Mouse (Mus musculus) heart, embryonic 16.5 days (tissue): Measurements from ENCODE around the gene Kif1b. TPM values are rescaled to one million over a fixed set of nuclear protein-coding genes. Genes with fewer than 3 reads are reported as not detected.
A peak's percentile ranks its signal among the peaks of the same experiment; 100 is the strongest.

Experiments
- ATAC-seq: fragments of 200-750 bp; cut with Nextera tagmentation; replicated peaks from 2 replicates; pipeline ENCODE4 v1.8.0; 2017; ENCODE audit warnings: moderate number of reproducible peaks; ENCODE audit not compliant: insufficient read depth, low FRiP score; ENCODE audit errors: extremely low read depth
- H3K27ac ChIP-seq: fragments of 300-500 bp; sonication (generic); 2 replicates; pipeline ENCODE4 v1.5.1; 2014; ENCODE audit warnings: mild to moderate bottlenecking, low read length, control low read depth, moderate library complexity
- H3K27me3 ChIP-seq: fragments of 300-500 bp; sonication (generic); 2 replicates; pipeline ENCODE4 v1.6.1; 2014; ENCODE audit warnings: low read length, mixed read lengths; ENCODE audit not compliant: control insufficient read depth, insufficient read depth
- H3K36me3 ChIP-seq: fragments of 300-500 bp; sonication (generic); 2 replicates; pipeline ENCODE4 v1.6.1; 2014; ENCODE audit not compliant: control insufficient read depth, insufficient read depth
- H3K4me1 ChIP-seq: fragments of 300-500 bp; sonication (generic); 2 replicates; pipeline ENCODE4 v1.6.1; 2014; ENCODE audit warnings: low read length, mixed read lengths; ENCODE audit not compliant: control insufficient read depth, insufficient read depth
- H3K4me2 ChIP-seq: fragments of 300-500 bp; sonication (generic); 2 replicates; pipeline ENCODE4 v1.6.1; 2014; ENCODE audit warnings: low read depth, mild to moderate bottlenecking, control low read depth, low read length
- H3K4me3 ChIP-seq: fragments of 300-500 bp; sonication (generic); 2 replicates; pipeline ENCODE4 v1.5.1; 2014; ENCODE audit warnings: mild to moderate bottlenecking, control low read depth, low read length
- H3K9ac ChIP-seq: fragments of 300-500 bp; sonication (generic); 2 replicates; pipeline ENCODE4 v1.6.1; 2014; ENCODE audit warnings: low read length, control low read depth
- H3K9me3 ChIP-seq: fragments of 300-500 bp; sonication (generic); replicated peaks from 2 replicates; pipeline ENCODE4 v1.6.1; 2016; ENCODE audit warnings: low read length; ENCODE audit not compliant: control insufficient read depth
- WGBS: fragments of 180-500 bp; shearing (Covaris S2); extraction: QIAGEN DNeasy Blood & Tissue Kit; methylation state at CpG from one replicate; pipeline ENCODE4 v1.1.7; 2014; 5-methylcytosine and 5-hydroxymethylcytosine counted together
- polyA plus RNA-seq: library from polyadenylated mRNA; unstranded; fragments of >200 nt; fragmentation: Nextera tagmentation; extraction: Ambion mirVana; gene quantifications from 2 replicates; pipeline ENCODE4 v1.2.1, GENCODE M21; 2015

Kif1b gene
- polyA plus RNA-seq, 1 experiment from 2014 or later = 39.8 TPM

DNA sequence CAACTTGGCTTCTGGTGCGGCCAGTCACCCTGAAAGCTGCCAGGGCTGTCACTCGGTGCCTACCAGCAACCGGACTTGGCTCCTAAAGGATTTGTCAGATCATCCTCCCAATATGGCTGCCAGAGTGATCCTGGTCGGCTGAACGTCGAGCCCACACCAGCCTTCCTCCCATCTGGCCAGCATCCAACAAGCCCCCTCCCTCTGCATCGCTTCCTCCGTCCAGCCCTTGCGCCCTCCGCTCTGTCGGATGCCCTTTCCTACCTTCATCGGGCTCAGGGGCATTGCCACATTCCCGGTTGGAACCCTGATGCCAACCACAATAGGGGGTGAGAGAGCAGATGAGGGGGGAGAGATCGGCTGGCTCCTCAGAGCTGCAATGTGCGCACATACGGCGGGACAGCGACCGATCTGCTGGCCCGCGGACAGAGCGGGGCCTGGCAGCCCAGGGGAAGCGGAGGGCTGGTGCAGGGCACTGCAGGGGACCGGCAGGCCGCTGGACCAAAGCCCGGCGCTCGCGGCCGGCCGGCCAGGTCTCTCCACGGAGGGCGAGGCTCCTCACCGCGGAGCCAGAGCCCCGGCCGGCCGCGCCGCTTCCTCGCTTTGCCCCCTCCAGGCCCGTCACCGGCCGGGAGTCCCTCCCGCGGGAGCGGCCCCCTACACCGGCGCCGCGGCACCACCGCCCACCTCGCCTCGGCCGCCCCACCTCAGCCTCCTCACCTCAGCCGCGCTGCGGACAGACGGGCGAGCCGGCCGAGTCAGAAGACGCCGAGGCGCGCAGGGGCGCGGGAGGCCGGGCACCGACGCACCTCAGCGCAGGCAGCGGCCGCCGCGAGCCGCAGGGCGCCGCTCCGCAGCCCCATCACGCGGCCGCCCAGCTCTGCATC is 539 bp downstream of the Kif1b start:
- Histone ChIP-seq H3K4me3 (peak overlapping the region; percentile 92), H3K27me3 (no peaks in the 10 kb centered on the region), H3K9ac (peak overlapping the region; percentile 97), H3K36me3 (no peaks in the 10 kb centered on the region), H3K4me2 (peak overlapping the region; percentile 83), H3K9me3 (no peaks in the 10 kb centered on the region), H3K4me1 (peaks cover 27% of the 10 kb centered on the region), H3K27ac (peak overlapping the region; percentile 96)
- WGBS = under 1% methylated on average over 83 of the region's 83 CpGs
- ATAC-seq = peak; percentile 47

DNA sequence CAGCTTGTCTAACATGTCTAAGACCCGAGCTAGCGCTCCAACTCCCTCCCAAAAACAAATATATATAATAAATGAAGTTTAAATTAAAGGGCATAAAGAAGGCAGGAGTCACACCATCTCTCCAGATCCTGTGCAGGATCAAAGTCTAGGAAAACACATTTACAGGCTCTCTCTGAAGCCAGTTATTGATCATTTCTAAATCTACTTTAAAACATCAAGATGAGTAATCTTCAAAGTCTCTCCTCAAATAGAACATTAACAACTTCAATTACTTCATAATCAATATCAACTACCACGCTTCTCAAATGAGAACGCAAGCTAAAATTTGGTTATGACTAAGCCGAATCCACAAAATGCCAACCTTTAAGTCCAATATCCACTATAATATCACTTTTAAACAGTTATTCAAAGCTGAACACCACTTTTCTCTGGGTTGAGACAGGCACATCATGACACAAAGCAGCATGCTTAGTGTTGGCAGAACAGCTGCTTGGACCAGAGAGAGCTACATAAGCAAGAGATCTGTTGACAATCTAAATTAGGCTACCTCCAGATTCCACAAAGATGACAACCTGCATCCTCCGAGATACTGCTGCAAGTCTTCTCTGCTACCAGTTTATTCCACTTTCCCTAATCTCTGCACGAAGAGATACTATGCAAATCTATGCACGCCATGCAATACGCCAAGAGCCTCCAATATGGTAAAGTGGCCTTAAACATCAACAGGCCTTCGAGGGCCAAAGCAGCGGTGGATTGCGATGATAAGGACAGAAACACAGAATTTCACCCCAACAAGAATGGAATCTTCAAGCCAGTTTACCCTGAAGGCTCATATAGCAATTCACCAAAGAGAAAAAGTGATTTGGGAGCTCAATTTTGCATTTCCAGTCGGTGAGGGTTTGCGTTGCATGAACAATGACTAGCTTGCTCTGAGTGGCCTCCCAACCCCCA is 1.5 kb downstream of the Kif1b start:
- H3K27me3 ChIP-seq = no peaks in the 10 kb centered on the region
- H3K36me3 ChIP-seq = no peaks in the 10 kb centered on the region
- H3K4me3 ChIP-seq = peak overlapping the region; percentile 92
- peak overlapping the region; percentile 96 for H3K27ac ChIP-seq
- peak overlapping the region; percentile 97 for H3K9ac ChIP-seq
- 32% methylated on average over 14 of the region's 14 CpGs for WGBS
- H3K9me3 ChIP-seq = no peaks in the 10 kb centered on the region
- peak overlapping the region; percentile 83 for H3K4me2 ChIP-seq
- ATAC-seq = no peak
- peaks cover 35% of the 10 kb centered on the region for H3K4me1 ChIP-seq

DNA sequence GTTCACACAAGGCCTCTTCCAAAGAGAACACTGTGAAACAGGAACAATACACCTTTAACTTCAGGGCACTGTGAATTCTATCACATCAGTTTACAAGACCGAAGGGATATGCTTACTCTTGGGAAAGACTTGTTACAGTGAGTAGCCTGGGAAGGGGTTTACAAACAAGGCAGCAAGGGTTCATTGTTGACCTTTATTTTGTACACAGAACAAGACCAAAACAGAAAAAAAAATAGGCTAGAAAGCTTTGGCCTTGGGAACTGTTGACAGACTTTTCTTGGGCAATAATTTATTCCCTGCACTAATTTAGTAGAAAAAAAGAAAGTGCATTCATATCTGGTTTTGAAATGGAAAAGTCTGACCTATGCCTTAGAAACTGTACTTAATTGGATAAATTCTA is 3.0 kb downstream of the Kif1b start:
- Histone ChIP-seq H3K27me3 (no peaks in the 10 kb centered on the region), H3K9me3 (no peaks in the 10 kb centered on the region), H3K27ac (no peak overlapping the region), H3K4me3 (no peak overlapping the region), H3K4me2 (no peak overlapping the region), H3K4me1 (peaks cover 40% of the 10 kb centered on the region), H3K36me3 (no peaks in the 10 kb centered on the region), H3K9ac (no peak overlapping the region)
- WGBS = 65% methylated on average over 1 of the region's 1 CpGs
- ATAC-seq = no peak

DNA sequence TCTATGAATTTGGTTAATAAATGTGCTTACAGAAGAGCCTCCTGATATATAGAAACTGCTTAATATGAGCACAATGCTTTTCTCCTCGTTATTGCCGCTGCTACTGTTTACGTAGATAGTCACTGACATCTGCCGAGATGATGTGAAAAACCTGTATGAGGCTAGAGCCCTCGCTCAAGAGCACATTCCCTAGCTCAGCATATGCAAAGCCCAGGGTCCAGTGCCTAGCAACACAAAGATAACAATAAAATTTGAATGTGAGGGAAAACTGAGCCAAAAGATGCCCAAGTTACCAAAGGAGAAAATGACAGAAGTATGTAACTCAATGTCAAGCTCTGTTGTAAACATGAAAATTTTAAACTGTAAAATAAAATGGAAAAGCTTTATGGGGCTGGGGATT is 4.0 kb downstream of the Kif1b start:
- no peaks in the 10 kb centered on the region for H3K27me3 ChIP-seq
- no peaks in the 10 kb centered on the region for H3K36me3 ChIP-seq
- ATAC-seq = no peak
- peaks cover 40% of the 10 kb centered on the region for H3K4me1 ChIP-seq
- 37% methylated on average over 5 of the region's 5 CpGs for WGBS
- no peak overlapping the region for H3K27ac ChIP-seq
- no peak overlapping the region for H3K9ac ChIP-seq
- no peak overlapping the region for H3K4me3 ChIP-seq
- peak overlapping the region; percentile 22 for H3K4me2 ChIP-seq
- no peaks in the 10 kb centered on the region for H3K9me3 ChIP-seq

DNA sequence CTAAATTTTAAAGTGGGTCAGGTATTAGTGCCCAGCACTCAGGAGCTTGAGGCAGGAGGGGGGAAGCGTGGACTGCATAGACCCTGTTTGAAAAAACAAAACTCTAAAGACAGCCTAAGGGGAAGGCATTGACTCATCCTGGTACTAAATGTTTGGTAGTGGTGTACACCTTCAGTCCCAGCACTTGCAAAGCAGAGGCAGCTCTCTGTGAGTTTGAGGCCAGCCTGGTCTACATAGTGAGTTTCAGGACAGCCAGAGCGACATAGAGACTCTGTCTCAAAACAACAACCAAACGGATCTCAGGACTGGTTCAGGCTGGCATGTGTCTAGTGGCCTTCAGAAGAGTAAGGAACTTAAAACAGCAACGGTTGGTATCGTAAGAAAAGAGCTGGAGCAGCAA is 4.7 kb downstream of the Kif1b start:
- peaks cover 40% of the 10 kb centered on the region for H3K4me1 ChIP-seq
- no peak overlapping the region for H3K27ac ChIP-seq
- H3K36me3 ChIP-seq = no peaks in the 10 kb centered on the region
- 72% methylated on average over 5 of the region's 5 CpGs for WGBS
- no peaks in the 10 kb centered on the region for H3K9me3 ChIP-seq
- H3K4me2 ChIP-seq = no peak overlapping the region; the same call in 1 of the 2 replicates
- H3K4me3 ChIP-seq = no peak overlapping the region
- no peak overlapping the region for H3K9ac ChIP-seq
- no peaks in the 10 kb centered on the region for H3K27me3 ChIP-seq
- no peak for ATAC-seq

DNA sequence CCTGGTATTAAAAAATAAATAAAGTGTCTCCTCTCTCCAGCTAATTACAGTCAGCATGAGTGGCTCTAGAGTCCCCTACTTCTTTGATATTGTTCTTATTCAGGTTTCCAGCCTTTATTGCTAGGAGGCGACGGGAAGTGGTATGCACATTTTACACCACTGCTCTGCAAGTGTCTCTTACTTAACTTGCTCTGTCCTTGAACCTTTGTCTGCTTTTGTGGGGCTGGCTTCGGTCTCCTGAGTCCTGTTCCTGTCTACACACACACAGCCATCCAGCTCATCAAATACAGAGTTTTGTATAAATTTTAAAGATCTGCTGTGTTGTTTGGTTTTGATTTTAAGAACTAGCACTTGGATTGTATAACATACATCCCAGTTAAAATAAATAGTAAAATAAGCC is 5.4 kb downstream of the Kif1b start:
- H3K27ac ChIP-seq = no peak overlapping the region
- no peaks in the 10 kb centered on the region for H3K27me3 ChIP-seq
- H3K4me2 ChIP-seq = no peak overlapping the region
- no peak for ATAC-seq
- 56% methylated on average over 3 of the region's 3 CpGs for WGBS
- peaks cover 40% of the 10 kb centered on the region for H3K4me1 ChIP-seq
- H3K4me3 ChIP-seq = no peak overlapping the region
- no peaks in the 10 kb centered on the region for H3K36me3 ChIP-seq
- H3K9me3 ChIP-seq = no peaks in the 10 kb centered on the region
- no peak overlapping the region for H3K9ac ChIP-seq

DNA sequence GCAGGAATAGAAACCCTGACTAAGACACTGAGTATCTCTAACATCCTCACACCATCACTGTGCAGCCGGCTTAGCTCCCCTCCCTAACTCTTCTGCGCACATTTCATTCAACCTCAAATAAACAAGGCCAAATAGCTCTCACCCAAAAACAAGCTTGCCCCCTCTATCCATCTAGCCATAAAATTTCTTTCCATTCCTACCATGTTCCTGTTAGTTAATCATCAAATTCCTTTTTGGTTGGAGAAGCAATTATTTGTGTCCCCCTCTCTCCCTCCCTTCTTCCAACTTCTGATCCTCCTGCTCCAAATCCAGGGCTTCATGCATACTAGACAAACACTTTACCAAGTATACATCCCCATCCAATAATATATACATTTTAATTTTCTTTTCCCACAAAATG is 11.0 kb downstream of the Kif1b start:
- Histone ChIP-seq H3K4me3 (no peak overlapping the region), H3K4me2 (no peak overlapping the region), H3K9me3 (no peaks in the 10 kb centered on the region), H3K27ac (no peak overlapping the region), H3K9ac (no peak overlapping the region), H3K36me3 (no peaks in the 10 kb centered on the region), H3K27me3 (no peaks in the 10 kb centered on the region), H3K4me1 (peaks cover 28% of the 10 kb centered on the region)
- WGBS = 85% methylated on average over 2 of the region's 2 CpGs
- ATAC-seq = no peak

DNA sequence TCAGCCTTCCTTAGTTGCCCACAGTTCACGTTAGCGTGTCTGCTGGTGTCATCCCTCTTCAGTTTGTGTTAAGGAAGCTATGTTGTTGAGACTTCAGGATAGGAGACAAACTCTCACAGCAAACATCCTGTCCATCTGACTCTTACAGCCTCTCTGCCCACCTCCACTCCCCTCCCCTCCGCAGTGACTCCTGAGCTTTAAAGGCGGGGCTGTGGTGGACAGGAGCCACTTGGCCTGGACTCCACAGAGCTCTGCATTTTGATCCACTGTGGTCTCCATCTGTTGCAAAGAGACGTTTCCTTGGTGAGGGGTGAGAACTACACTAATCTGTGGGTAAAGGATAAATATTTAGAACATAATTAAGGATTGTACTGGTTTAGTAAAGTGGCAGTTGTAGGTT is 14.5 kb downstream of the Kif1b start:
- Histone ChIP-seq H3K4me3 (no peak overlapping the region), H3K36me3 (peaks cover 9% of the 10 kb centered on the region; the same call in 1 of the 2 replicates), H3K9me3 (no peaks in the 10 kb centered on the region), H3K27ac (no peak overlapping the region), H3K4me1 (peaks cover 19% of the 10 kb centered on the region), H3K27me3 (no peaks in the 10 kb centered on the region), H3K4me2 (no peak overlapping the region), H3K9ac (no peak overlapping the region)
- 56% methylated on average over 5 of the region's 5 CpGs for WGBS
- ATAC-seq = no peak

DNA sequence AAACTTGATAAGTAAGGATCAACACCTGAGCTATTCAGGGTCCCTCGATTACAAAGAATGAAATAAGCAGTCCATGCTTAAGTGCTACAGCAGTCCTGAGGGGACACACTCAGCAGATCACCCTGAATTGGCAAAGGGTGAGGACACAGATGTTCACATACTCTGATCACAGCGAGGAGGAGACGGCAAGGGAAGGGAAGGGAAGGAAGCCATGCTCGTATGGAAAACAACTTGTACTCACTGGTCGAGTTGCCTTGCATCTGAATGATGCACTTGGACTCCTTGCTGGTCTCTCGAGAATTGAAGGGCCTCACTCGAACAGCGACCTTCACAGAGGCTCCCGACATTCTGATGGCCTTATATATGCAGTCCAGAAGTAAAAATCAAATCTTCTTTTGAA is 16.4 kb downstream of the Kif1b start:
- H3K36me3 ChIP-seq = peaks cover 9% of the 10 kb centered on the region; the same call in 1 of the 2 replicates
- H3K4me1 ChIP-seq = peaks cover 26% of the 10 kb centered on the region
- no peak overlapping the region for H3K4me2 ChIP-seq
- no peak for ATAC-seq
- H3K9me3 ChIP-seq = no peaks in the 10 kb centered on the region
- no peak overlapping the region for H3K4me3 ChIP-seq
- WGBS = 63% methylated on average over 9 of the region's 9 CpGs
- H3K9ac ChIP-seq = no peak overlapping the region
- 0 out of 2 replicates have a peak overlapping the region, but pooled peaks have one; percentile 31 for H3K27ac ChIP-seq
- H3K27me3 ChIP-seq = no peaks in the 10 kb centered on the region
